Comparison of ENCODE assay signal across 14 mouse cellular contexts in the genomic region with DNA sequence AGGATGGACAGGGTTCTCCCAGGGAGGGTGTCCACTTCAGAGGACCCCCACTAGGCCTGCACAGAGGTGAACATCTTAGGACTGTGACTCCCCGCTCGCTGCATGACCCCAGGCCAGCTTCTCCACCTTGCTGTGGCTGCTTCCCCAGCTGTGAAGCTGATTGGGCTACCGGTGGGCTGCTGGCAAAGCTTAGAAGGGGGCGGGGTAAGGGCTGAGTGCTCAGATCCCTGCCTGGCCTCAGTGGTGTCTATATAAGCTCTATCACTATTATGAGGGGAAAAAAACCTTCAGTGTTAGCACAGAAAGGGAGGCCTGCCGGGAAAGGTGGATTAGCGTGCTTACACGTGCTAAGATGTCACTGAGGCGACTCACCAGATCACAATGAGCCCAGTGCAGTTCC.
DNase-seq lines count a peak whose midpoint lies in the region; ATAC-seq lines count a peak whose summit lies in the region.
"Had no signal": no experiment of that assay in that cellular context is flagged by ENCODE, and none has a peak within 500 bp of the region (broad histone marks: within the 10 kb centered on the region; RNA-seq: fewer than 3 reads in every experiment).

No protein-coding gene starts in this region.

- no peak overlapping the region for H3K9ac ChIP-seq in forebrain, embryonic 14.5 days (ENCODE audit: low read length)
- peak overlapping the region; percentile 20; the same call in 1 of the 2 replicates for H3K9ac ChIP-seq in midbrain, embryonic 11.5 days (ENCODE audit: low read length)
- H3K9ac ChIP-seq in midbrain, embryonic 15.5 days, result no peak overlapping the region
- no peak overlapping the region for H3K9ac ChIP-seq in forebrain, embryonic 15.5 days (replicated peaks)
- H3K9ac ChIP-seq in midbrain, embryonic 14.5 days (replicated peaks; ENCODE audit: low read length), result peak overlapping the region; percentile 26
- H3K9ac ChIP-seq: heart, embryonic 15.5 days; liver, embryonic 15.5 days had no signal

- peak overlapping the region; percentile 75 for H3K27ac ChIP-seq in forebrain, embryonic 10.5 days
- H3K27ac ChIP-seq in forebrain, embryonic 14.5 days (ENCODE audit: low read depth, low read length), result no peak overlapping the region
- H3K27ac ChIP-seq in midbrain, embryonic 11.5 days (ENCODE audit: low read depth, low read length), result no peak overlapping the region
- H3K27ac ChIP-seq in midbrain, embryonic 15.5 days, result no peak overlapping the region
- 0 out of 2 replicates have a peak overlapping the region, but pooled peaks have one; percentile 2 for H3K27ac ChIP-seq in forebrain, embryonic 15.5 days (replicated peaks)
- peak overlapping the region; percentile 60 for H3K27ac ChIP-seq in midbrain, embryonic 14.5 days (replicated peaks; ENCODE audit: low read depth, low read length)
- H3K27ac ChIP-seq: heart, embryonic 15.5 days; limb, embryonic 13.5 days; liver, embryonic 15.5 days had no signal

- no peak overlapping the region; the same call in 1 of the 2 replicates for H3K4me3 ChIP-seq in forebrain, embryonic 10.5 days
- no peak overlapping the region for H3K4me3 ChIP-seq in forebrain, embryonic 14.5 days (ENCODE audit: low read depth, low read length)
- no peak overlapping the region for H3K4me3 ChIP-seq in midbrain, embryonic 11.5 days (ENCODE audit: low read depth, low read length)
- no peak overlapping the region for H3K4me3 ChIP-seq in midbrain, embryonic 15.5 days
- H3K4me3 ChIP-seq in forebrain, embryonic 15.5 days, result no peak overlapping the region
- no peak overlapping the region for H3K4me3 ChIP-seq in midbrain, embryonic 14.5 days (replicated peaks; ENCODE audit: low read depth, low read length)
- H3K4me3 ChIP-seq: heart, embryonic 15.5 days; limb, embryonic 13.5 days; liver, embryonic 15.5 days had no signal

- ATAC-seq in forebrain, embryonic 14.5 days, result no peak
- no peak for ATAC-seq in midbrain, embryonic 11.5 days (ENCODE audit: low FRiP score)
- ATAC-seq in midbrain, embryonic 15.5 days (replicated peaks), result no peak
- ATAC-seq in forebrain, embryonic 15.5 days (replicated peaks), result no peak
- no peak for ATAC-seq in midbrain, embryonic 14.5 days (ENCODE audit: low FRiP score, low TSS enrichment)
- ATAC-seq in inflammation-experienced regulatory T-cells, adult 6 months, result no peak

- no peaks in the 10 kb centered on the region for H3K9me3 ChIP-seq in forebrain, embryonic 10.5 days
- no peaks in the 10 kb centered on the region for H3K9me3 ChIP-seq in forebrain, embryonic 14.5 days (replicated peaks; ENCODE audit: control insufficient read depth, low read length)
- no peaks in the 10 kb centered on the region for H3K9me3 ChIP-seq in midbrain, embryonic 11.5 days (ENCODE audit: control insufficient read depth, low read length)
- no peaks in the 10 kb centered on the region for H3K9me3 ChIP-seq in midbrain, embryonic 15.5 days
- no peaks in the 10 kb centered on the region for H3K9me3 ChIP-seq in forebrain, embryonic 15.5 days
- no peaks in the 10 kb centered on the region for H3K9me3 ChIP-seq in midbrain, embryonic 14.5 days (ENCODE audit: control insufficient read depth, low read length)
- H3K9me3 ChIP-seq: heart, embryonic 15.5 days; limb, embryonic 13.5 days; liver, embryonic 15.5 days had no signal

- H3K4me1 ChIP-seq in forebrain, embryonic 10.5 days, result peaks cover 100% of the 10 kb centered on the region
- H3K4me1 ChIP-seq in forebrain, embryonic 14.5 days (ENCODE audit: control insufficient read depth, insufficient read depth, low read length), result peaks cover 84% of the 10 kb centered on the region
- H3K4me1 ChIP-seq in midbrain, embryonic 11.5 days (ENCODE audit: control insufficient read depth, insufficient read depth, low read length), result peaks cover 78% of the 10 kb centered on the region
- peaks cover 82% of the 10 kb centered on the region for H3K4me1 ChIP-seq in midbrain, embryonic 15.5 days
- H3K4me1 ChIP-seq in forebrain, embryonic 15.5 days, result peaks cover 93% of the 10 kb centered on the region
- H3K4me1 ChIP-seq in midbrain, embryonic 14.5 days (ENCODE audit: control insufficient read depth, insufficient read depth, low read length), result peaks cover 73% of the 10 kb centered on the region

- H3K27me3 ChIP-seq in forebrain, embryonic 10.5 days (ENCODE audit: poor library complexity, severe bottlenecking), result peaks cover 88% of the 10 kb centered on the region
- no peaks in the 10 kb centered on the region for H3K27me3 ChIP-seq in forebrain, embryonic 14.5 days (replicated peaks; ENCODE audit: control insufficient read depth, insufficient read depth, low read length)
- H3K27me3 ChIP-seq in midbrain, embryonic 11.5 days (ENCODE audit: control insufficient read depth, insufficient read depth, low read length), result no peaks in the 10 kb centered on the region; the same call in none of the 2 replicates
- no peaks in the 10 kb centered on the region for H3K27me3 ChIP-seq in midbrain, embryonic 15.5 days (replicated peaks)
- no peaks in the 10 kb centered on the region for H3K27me3 ChIP-seq in forebrain, embryonic 15.5 days
- H3K27me3 ChIP-seq in midbrain, embryonic 14.5 days (ENCODE audit: control insufficient read depth, insufficient read depth, low read length), result no peaks in the 10 kb centered on the region

- H3K36me3 ChIP-seq in forebrain, embryonic 10.5 days (replicated peaks), result no peaks in the 10 kb centered on the region
- no peaks in the 10 kb centered on the region for H3K36me3 ChIP-seq in forebrain, embryonic 14.5 days (ENCODE audit: control insufficient read depth, insufficient read depth, low read length)
- H3K36me3 ChIP-seq in midbrain, embryonic 11.5 days (ENCODE audit: control insufficient read depth, insufficient read depth, low read length), result no peaks in the 10 kb centered on the region
- H3K36me3 ChIP-seq in midbrain, embryonic 15.5 days (replicated peaks), result no peaks in the 10 kb centered on the region
- H3K36me3 ChIP-seq in forebrain, embryonic 15.5 days, result no peaks in the 10 kb centered on the region
- H3K36me3 ChIP-seq in midbrain, embryonic 14.5 days (ENCODE audit: control insufficient read depth, insufficient read depth, low read length), result no peaks in the 10 kb centered on the region
- H3K36me3 ChIP-seq: heart, embryonic 15.5 days; limb, embryonic 13.5 days; liver, embryonic 15.5 days had no signal

- no peak overlapping the region for H3K4me2 ChIP-seq in forebrain, embryonic 14.5 days (ENCODE audit: low read length)
- H3K4me2 ChIP-seq in midbrain, embryonic 11.5 days, result no peak overlapping the region; the same call in 1 of the 2 replicates
- H3K4me2 ChIP-seq in midbrain, embryonic 15.5 days, result no peak overlapping the region
- no peak overlapping the region for H3K4me2 ChIP-seq in forebrain, embryonic 15.5 days (replicated peaks)
- H3K4me2 ChIP-seq in midbrain, embryonic 14.5 days (ENCODE audit: low read length), result no peak overlapping the region
- H3K4me2 ChIP-seq: heart, embryonic 15.5 days; limb, embryonic 13.5 days; liver, embryonic 15.5 days had no signal

- no peak for DNase-seq in forebrain, embryonic 10.5 days (ENCODE audit: extremely low spot score, low spot score)
- DNase-seq in forebrain, embryonic 14.5 days (ENCODE audit: low spot score), result no peak
- no peak for DNase-seq in midbrain, embryonic 11.5 days (ENCODE audit: low spot score, missing footprints)
- DNase-seq in midbrain, embryonic 14.5 days, result peak; percentile 58
- DNase-seq in urinary bladder, postnatal 14 days (ENCODE audit: low spot score), result no peak
- DNase-seq: cerebellum, adult 9-10 months; lung, postnatal 10 days; thymus, postnatal 36 days had no signal

- 29% methylated on average over 8 of the region's 8 CpGs for WGBS in forebrain, embryonic 10.5 days
- WGBS in forebrain, embryonic 14.5 days, result 15% methylated on average over 8 of the region's 8 CpGs
- WGBS in midbrain, embryonic 11.5 days, result 16% methylated on average over 8 of the region's 8 CpGs
- 19% methylated on average over 8 of the region's 8 CpGs for WGBS in midbrain, embryonic 15.5 days
- 22% methylated on average over 8 of the region's 8 CpGs for WGBS in forebrain, embryonic 15.5 days
- 17% methylated on average over 8 of the region's 8 CpGs for WGBS in midbrain, embryonic 14.5 days

Comparison
In these comparisons a context has a peak if more than half of its experiments do, and no peak if none do; other contexts are left out.
1. H3K27ac ChIP-seq: peak in forebrain, embryonic 10.5 days (single experiment), forebrain, embryonic 15.5 days (single experiment) and midbrain, embryonic 14.5 days (single experiment); none in forebrain, embryonic 14.5 days (single experiment), midbrain, embryonic 11.5 days (single experiment) and midbrain, embryonic 15.5 days (single experiment).
2. H3K9ac ChIP-seq: peak in midbrain, embryonic 11.5 days (single experiment) and midbrain, embryonic 14.5 days (single experiment); none in forebrain, embryonic 14.5 days (single experiment), midbrain, embryonic 15.5 days (single experiment) and forebrain, embryonic 15.5 days (single experiment).